Mouse (Mus musculus): ENCODE data around the gene Foxj3. TPM values are rescaled to one million over a fixed set of nuclear protein-coding genes. Genes with fewer than 3 reads are reported as not detected.

Foxj3 gene
- polyA plus RNA-seq, 1 experiment from 2014 or later: 31.6 TPM

GRCm38 (mm10) chr4:119635686-119636085 is 98.9 kb downstream of the Foxj3 start:
- no peak for DNase-seq
- H3K27ac ChIP-seq (replicated peaks; ENCODE audit: low read depth, low read length): no peak overlapping the region
- H3K4me1 ChIP-seq (ENCODE audit: control insufficient read depth, insufficient read depth, low read length): no peaks in the 10 kb centered on the region
- H3K27me3 ChIP-seq (ENCODE audit: control insufficient read depth, insufficient read depth, low read length): no peaks in the 10 kb centered on the region
- H3K9ac ChIP-seq (replicated peaks; ENCODE audit: low read length): no peak overlapping the region
- H3K36me3 ChIP-seq (ENCODE audit: control insufficient read depth, insufficient read depth, low read length): 0 out of 2 replicates have a peak, but pooled peaks cover 2% of the 10 kb centered on the region
- ATAC-seq (ENCODE audit: low FRiP score, low TSS enrichment): no peak
- no peak overlapping the region for H3K4me3 ChIP-seq (replicated peaks; ENCODE audit: low read depth, low read length)
- no peaks in the 10 kb centered on the region for H3K9me3 ChIP-seq (ENCODE audit: control insufficient read depth, low read length)
- H3K4me2 ChIP-seq (ENCODE audit: low read length): no peak overlapping the region
- 86% methylated on average over 8 of the region's 8 CpGs for WGBS

GRCm38 (mm10) chr4:119636731-119637130 is 99.9 kb downstream of the Foxj3 start:
- Histone ChIP-seq H3K4me1 (ENCODE audit: control insufficient read depth, insufficient read depth, low read length) (no peaks in the 10 kb centered on the region), H3K9ac (replicated peaks; ENCODE audit: low read length) (no peak overlapping the region), H3K36me3 (ENCODE audit: control insufficient read depth, insufficient read depth, low read length) (no peaks in the 10 kb centered on the region), H3K27me3 (ENCODE audit: control insufficient read depth, insufficient read depth, low read length) (no peaks in the 10 kb centered on the region), H3K4me3 (replicated peaks; ENCODE audit: low read depth, low read length) (no peak overlapping the region), H3K4me2 (ENCODE audit: low read length) (no peak overlapping the region), H3K27ac (replicated peaks; ENCODE audit: low read depth, low read length) (no peak overlapping the region), H3K9me3 (ENCODE audit: control insufficient read depth, low read length) (no peaks in the 10 kb centered on the region)
- ATAC-seq (ENCODE audit: low FRiP score, low TSS enrichment): no peak
- DNase-seq: no peak
- 90% methylated on average over 7 of the region's 7 CpGs for WGBS

GRCm38 (mm10) chr4:119637176-119637845 is 100.5 kb downstream of the Foxj3 start, which contains the start of gene Guca2a:
Gene Guca2a (plus strand): TSS chr4:119637704.
- no peaks in the 10 kb centered on the region for H3K9me3 ChIP-seq (ENCODE audit: control insufficient read depth, low read length)
- ATAC-seq (ENCODE audit: low FRiP score, low TSS enrichment) (no peak), DNase-seq (no peak)
- no peak within 1 kb of the TSS for H3K27ac ChIP-seq (replicated peaks; ENCODE audit: low read depth, low read length)
- H3K36me3 ChIP-seq (ENCODE audit: control insufficient read depth, insufficient read depth, low read length): no peaks in the 10 kb centered on the region
- H3K9ac ChIP-seq (replicated peaks; ENCODE audit: low read length): no peak within 1 kb of the TSS
- H3K4me3 ChIP-seq (replicated peaks; ENCODE audit: low read depth, low read length): no peak within 1 kb of the TSS
- no peak within 1 kb of the TSS for H3K4me2 ChIP-seq (ENCODE audit: low read length)
- H3K4me1 ChIP-seq (ENCODE audit: control insufficient read depth, insufficient read depth, low read length): no peaks in the 10 kb centered on the region
- 75% methylated on average over 4 of the region's 4 CpGs for WGBS
- no peaks in the 10 kb centered on the region for H3K27me3 ChIP-seq (ENCODE audit: control insufficient read depth, insufficient read depth, low read length)

GRCm38 (mm10) chr4:119637946-119638345 is 101.1 kb downstream of the Foxj3 start:
- H3K27me3 ChIP-seq (ENCODE audit: control insufficient read depth, insufficient read depth, low read length): no peaks in the 10 kb centered on the region
- H3K36me3 ChIP-seq (ENCODE audit: control insufficient read depth, insufficient read depth, low read length): no peaks in the 10 kb centered on the region
- H3K4me1 ChIP-seq (ENCODE audit: control insufficient read depth, insufficient read depth, low read length): no peaks in the 10 kb centered on the region
- ATAC-seq (ENCODE audit: low FRiP score, low TSS enrichment) (no peak), DNase-seq (no peak)
- no peak overlapping the region for H3K4me3 ChIP-seq (replicated peaks; ENCODE audit: low read depth, low read length)
- H3K9me3 ChIP-seq (ENCODE audit: control insufficient read depth, low read length): no peaks in the 10 kb centered on the region
- H3K27ac ChIP-seq (replicated peaks; ENCODE audit: low read depth, low read length): no peak overlapping the region
- no peak overlapping the region for H3K9ac ChIP-seq (replicated peaks; ENCODE audit: low read length)
- no peak overlapping the region for H3K4me2 ChIP-seq (ENCODE audit: low read length)
- 87% methylated on average over 6 of the region's 6 CpGs for WGBS

- no peak for ATAC-seq (ENCODE audit: low FRiP score, low TSS enrichment)
- no peak overlapping the region for H3K4me2 ChIP-seq (ENCODE audit: low read length)
- no peak overlapping the region for H3K27ac ChIP-seq (replicated peaks; ENCODE audit: low read depth, low read length)
- H3K9me3 ChIP-seq (ENCODE audit: control insufficient read depth, low read length): no peaks in the 10 kb centered on the region
- no peaks in the 10 kb centered on the region for H3K27me3 ChIP-seq (ENCODE audit: control insufficient read depth, insufficient read depth, low read length)
- DNase-seq: no peak
- no peak overlapping the region for H3K9ac ChIP-seq (replicated peaks; ENCODE audit: low read length)
- H3K4me1 ChIP-seq (ENCODE audit: control insufficient read depth, insufficient read depth, low read length): no peaks in the 10 kb centered on the region
- 60% methylated on average over 11 of the region's 11 CpGs for WGBS
- H3K4me3 ChIP-seq (replicated peaks; ENCODE audit: low read depth, low read length): no peak overlapping the region
- no peaks in the 10 kb centered on the region for H3K36me3 ChIP-seq (ENCODE audit: control insufficient read depth, insufficient read depth, low read length)
Measured at GRCm38 (mm10) chr4:119638656-119639055, 101.9 kb downstream of the Foxj3 start.

- no peak for DNase-seq
Measured at GRCm38 (mm10) chr4:119642666-119643065, 105.9 kb downstream of the Foxj3 start.

GRCm38 (mm10) chr4:119657011-119657410 is 120.2 kb downstream of the Foxj3 start:
- no peaks in the 10 kb centered on the region for H3K27me3 ChIP-seq (ENCODE audit: control insufficient read depth, insufficient read depth, low read length)
- H3K9ac ChIP-seq (replicated peaks; ENCODE audit: low read length): no peak overlapping the region
- H3K36me3 ChIP-seq (ENCODE audit: control insufficient read depth, insufficient read depth, low read length): no peaks in the 10 kb centered on the region
- peaks cover 6% of the 10 kb centered on the region; the same call in 1 of the 2 replicates for H3K9me3 ChIP-seq (ENCODE audit: control insufficient read depth, low read length)
- DNase-seq (no peak), ATAC-seq (ENCODE audit: low FRiP score, low TSS enrichment) (no peak)
- H3K4me3 ChIP-seq (replicated peaks; ENCODE audit: low read depth, low read length): no peak overlapping the region
- no peaks in the 10 kb centered on the region for H3K4me1 ChIP-seq (ENCODE audit: control insufficient read depth, insufficient read depth, low read length)
- WGBS: 79% methylated on average over 1 of the region's 1 CpGs
- H3K27ac ChIP-seq (replicated peaks; ENCODE audit: low read depth, low read length): no peak overlapping the region
- no peak overlapping the region for H3K4me2 ChIP-seq (ENCODE audit: low read length)

More at GRCm38 (mm10) chr4:119642666-119643065, 105.9 kb downstream of the Foxj3 start:
- no peak overlapping the region for H3K4me2 ChIP-seq (ENCODE audit: low read length)
- no peaks in the 10 kb centered on the region for H3K4me1 ChIP-seq (ENCODE audit: control insufficient read depth, insufficient read depth, low read length)
- no peak overlapping the region for H3K9ac ChIP-seq (replicated peaks; ENCODE audit: low read length)
- no peak overlapping the region for H3K4me3 ChIP-seq (replicated peaks; ENCODE audit: low read depth, low read length)
- H3K27ac ChIP-seq (replicated peaks; ENCODE audit: low read depth, low read length): no peak overlapping the region
- H3K36me3 ChIP-seq (ENCODE audit: control insufficient read depth, insufficient read depth, low read length): no peaks in the 10 kb centered on the region
- WGBS: 81% methylated on average over 4 of the region's 4 CpGs
- no peak for ATAC-seq (ENCODE audit: low FRiP score, low TSS enrichment)
- H3K27me3 ChIP-seq (ENCODE audit: control insufficient read depth, insufficient read depth, low read length): no peaks in the 10 kb centered on the region
- H3K9me3 ChIP-seq (ENCODE audit: control insufficient read depth, low read length): no peaks in the 10 kb centered on the region

- Histone ChIP-seq H3K9ac (replicated peaks; ENCODE audit: low read length) (no peak overlapping the region), H3K4me3 (replicated peaks; ENCODE audit: low read depth, low read length) (no peak overlapping the region), H3K27ac (replicated peaks; ENCODE audit: low read depth, low read length) (no peak overlapping the region), H3K27me3 (ENCODE audit: control insufficient read depth, insufficient read depth, low read length) (no peaks in the 10 kb centered on the region), H3K4me2 (ENCODE audit: low read length) (no peak overlapping the region), H3K36me3 (ENCODE audit: control insufficient read depth, insufficient read depth, low read length) (no peaks in the 10 kb centered on the region), H3K9me3 (ENCODE audit: control insufficient read depth, low read length) (peaks cover 4% of the 10 kb centered on the region; the same call in 1 of the 2 replicates), H3K4me1 (ENCODE audit: control insufficient read depth, insufficient read depth, low read length) (no peaks in the 10 kb centered on the region)
- 48% methylated on average over 2 of the region's 2 CpGs for WGBS
- no peak for DNase-seq
- no peak for ATAC-seq (ENCODE audit: low FRiP score, low TSS enrichment)
Measured at GRCm38 (mm10) chr4:119658246-119658645, 121.4 kb downstream of the Foxj3 start.

GRCm38 (mm10) chr4:119658731-119659130 is 121.9 kb downstream of the Foxj3 start, which contains the start of gene Guca2b:
Gene Guca2b (minus strand): TSS chr4:119658954.
- H3K27me3 ChIP-seq (ENCODE audit: control insufficient read depth, insufficient read depth, low read length): no peaks in the 10 kb centered on the region
- no peak for ATAC-seq (ENCODE audit: low FRiP score, low TSS enrichment)
- no peaks in the 10 kb centered on the region for H3K9me3 ChIP-seq (ENCODE audit: control insufficient read depth, low read length)
- H3K4me3 ChIP-seq (replicated peaks; ENCODE audit: low read depth, low read length): no peak within 1 kb of the TSS
- no peak for DNase-seq
- WGBS: 90% methylated on average over 4 of the region's 4 CpGs
- H3K36me3 ChIP-seq (ENCODE audit: control insufficient read depth, insufficient read depth, low read length): no peaks in the 10 kb centered on the region
- no peaks in the 10 kb centered on the region for H3K4me1 ChIP-seq (ENCODE audit: control insufficient read depth, insufficient read depth, low read length)
- no peak within 1 kb of the TSS for H3K27ac ChIP-seq (replicated peaks; ENCODE audit: low read depth, low read length)
- H3K9ac ChIP-seq (replicated peaks; ENCODE audit: low read length): no peak within 1 kb of the TSS
- H3K4me2 ChIP-seq (ENCODE audit: low read length): no peak within 1 kb of the TSS

All from midbrain, embryonic 14.5 days (tissue).